Mouse (Mus musculus) neural tube, embryonic 14.5 days (tissue): ENCODE results near the gene E330017A01Rik. TPM values are rescaled to one million over a fixed set of nuclear protein-coding genes. Genes with fewer than 3 reads are reported as not detected.

Source experiments
- ATAC-seq: fragments of 200-750 bp; cut with Nextera tagmentation; 2 replicates; pipeline ENCODE4 v1.8.0; 2017; ENCODE audit warnings: low read depth, mild to moderate bottlenecking, moderate TSS enrichment, moderate library complexity
- H3K27ac ChIP-seq: fragments of 300-500 bp; sonication (generic); 2 replicates; pipeline ENCODE4 v1.5.1; 2014; ENCODE audit warnings: low read depth, mild to moderate bottlenecking, control low read depth, low read length, moderate library complexity, mixed read lengths
- H3K27me3 ChIP-seq: fragments of 300-500 bp; sonication (generic); 2 replicates; pipeline ENCODE4 v1.6.1; 2014; ENCODE audit warnings: low read length; ENCODE audit not compliant: control insufficient read depth, insufficient read depth
- H3K36me3 ChIP-seq: fragments of 300-500 bp; sonication (generic); 2 replicates; pipeline ENCODE4 v1.6.1; 2014; ENCODE audit warnings: low read length, mixed read lengths; ENCODE audit not compliant: control insufficient read depth, insufficient read depth
- H3K4me1 ChIP-seq: fragments of 300-500 bp; sonication (generic); 2 replicates; pipeline ENCODE4 v1.6.1; 2014; ENCODE audit warnings: low read length; ENCODE audit not compliant: control insufficient read depth, insufficient read depth
- H3K4me2 ChIP-seq: fragments of 300-500 bp; sonication (generic); 2 replicates; pipeline ENCODE4 v1.6.1; 2014; ENCODE audit warnings: mild to moderate bottlenecking, low read depth, low read length, control low read depth
- H3K4me3 ChIP-seq: fragments of 300-500 bp; sonication (generic); 2 replicates; pipeline ENCODE4 v1.5.1; 2014; ENCODE audit warnings: low read depth, low read length, control low read depth, mixed read lengths
- H3K9ac ChIP-seq: fragments of 300-500 bp; sonication (generic); replicated peaks from 2 replicates; pipeline ENCODE4 v1.6.1; 2014; ENCODE audit warnings: low read depth, mild to moderate bottlenecking, control low read depth, low read length, mixed read lengths
- H3K9me3 ChIP-seq: fragments of 300-500 bp; sonication (generic); 2 replicates; pipeline ENCODE4 v1.6.1; 2016; ENCODE audit warnings: low read length; ENCODE audit not compliant: control insufficient read depth
- WGBS: fragments of 180-500 bp; shearing (Covaris S2); extraction: QIAGEN DNeasy Blood & Tissue Kit; methylation state at CpG from one replicate; pipeline ENCODE4 v1.1.7; 2014; 5-methylcytosine and 5-hydroxymethylcytosine counted together
- polyA plus RNA-seq: library from polyadenylated mRNA; unstranded; fragments of >200 nt; fragmentation: Nextera tagmentation; extraction: Ambion mirVana; gene quantifications from 2 replicates; pipeline ENCODE4 v1.2.1, GENCODE M21; 2014

The E330017A01Rik gene
- polyA plus RNA-seq, 1 experiment from 2014 or later: not detected

DNA sequence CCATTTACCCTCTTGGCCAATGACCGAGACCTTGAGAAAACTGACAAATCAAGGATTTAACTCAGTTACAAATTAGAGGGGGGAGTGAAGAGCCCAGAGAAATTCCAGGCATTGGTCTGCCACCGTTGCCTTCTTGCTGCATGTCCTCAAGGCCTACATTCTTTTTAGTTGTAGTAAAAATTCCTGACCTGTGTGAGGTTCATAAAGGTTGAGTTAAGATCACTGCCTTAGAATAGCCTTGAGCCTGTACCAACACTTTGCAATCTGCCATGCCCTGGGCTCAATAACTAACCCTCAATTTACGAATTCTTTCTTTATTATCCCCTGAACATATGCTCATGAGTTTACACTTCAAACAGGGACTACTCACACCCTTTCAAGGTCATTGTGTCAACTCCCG is 15.4 kb downstream of the E330017A01Rik start:
- Histone ChIP-seq H3K27ac (no peak overlapping the region), H3K4me2 (no peak overlapping the region), H3K9me3 (no peaks in the 10 kb centered on the region), H3K36me3 (no peaks in the 10 kb centered on the region), H3K9ac (no peak overlapping the region), H3K4me3 (no peak overlapping the region), H3K4me1 (no peaks in the 10 kb centered on the region), H3K27me3 (no peaks in the 10 kb centered on the region)
- 69% methylated on average over 4 of the region's 4 CpGs for WGBS
- ATAC-seq: no peak

DNA sequence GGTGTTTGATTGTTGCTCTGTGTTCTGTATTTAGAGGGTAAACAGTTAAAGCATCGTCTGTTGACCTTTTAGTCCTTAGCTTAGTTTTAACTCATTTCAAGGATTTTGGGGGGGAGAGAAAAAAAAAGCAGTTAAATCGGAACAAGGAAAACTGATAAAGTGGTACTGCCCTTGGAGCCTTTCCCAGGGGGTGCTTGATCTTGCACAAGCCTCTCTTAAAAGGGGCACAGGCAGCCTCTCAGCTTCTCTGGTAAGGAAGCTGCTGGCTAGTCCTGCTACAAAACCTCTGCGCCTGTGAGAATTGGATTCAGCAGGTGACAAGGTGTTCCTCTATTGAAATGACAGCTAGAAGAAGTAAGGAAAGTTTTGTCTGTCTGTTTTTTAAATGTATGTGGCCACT is 16.2 kb downstream of the E330017A01Rik start:
- 89% methylated on average over 3 of the region's 3 CpGs for WGBS

DNA sequence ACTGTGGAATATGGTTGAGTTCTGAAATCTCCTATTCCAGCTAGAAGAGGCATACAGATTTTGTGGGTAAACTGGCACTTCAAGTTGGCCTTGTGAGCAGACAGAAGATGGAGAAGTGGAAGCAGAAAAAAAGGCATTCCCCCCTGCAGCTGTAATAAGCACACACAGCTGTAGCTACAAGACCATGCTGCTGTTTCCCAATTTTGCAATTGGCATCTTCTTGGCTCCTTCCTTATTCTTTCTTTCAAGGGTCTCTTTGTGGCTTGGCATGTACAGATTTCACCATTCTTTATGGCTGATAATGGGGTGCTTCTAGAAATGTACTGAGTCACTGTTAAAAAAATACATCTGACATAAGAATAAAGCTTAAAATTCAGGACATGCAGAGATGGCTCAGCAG is 21.2 kb downstream of the E330017A01Rik start:
- H3K9me3 ChIP-seq: no peaks in the 10 kb centered on the region
- H3K4me1 ChIP-seq: no peaks in the 10 kb centered on the region
- H3K27me3 ChIP-seq: no peaks in the 10 kb centered on the region
- no peak overlapping the region for H3K4me3 ChIP-seq
- no peaks in the 10 kb centered on the region for H3K36me3 ChIP-seq
- no peak overlapping the region for H3K9ac ChIP-seq
- ATAC-seq: no peak
- no peak overlapping the region for H3K27ac ChIP-seq
- no peak overlapping the region for H3K4me2 ChIP-seq

More for the DNA sequence above, 16.2 kb downstream of the E330017A01Rik start:
- Histone ChIP-seq H3K27me3 (no peaks in the 10 kb centered on the region), H3K9me3 (no peaks in the 10 kb centered on the region), H3K36me3 (no peaks in the 10 kb centered on the region), H3K4me1 (no peaks in the 10 kb centered on the region), H3K4me3 (no peak overlapping the region), H3K27ac (no peak overlapping the region), H3K9ac (no peak overlapping the region), H3K4me2 (no peak overlapping the region)
- ATAC-seq: no peak

DNA sequence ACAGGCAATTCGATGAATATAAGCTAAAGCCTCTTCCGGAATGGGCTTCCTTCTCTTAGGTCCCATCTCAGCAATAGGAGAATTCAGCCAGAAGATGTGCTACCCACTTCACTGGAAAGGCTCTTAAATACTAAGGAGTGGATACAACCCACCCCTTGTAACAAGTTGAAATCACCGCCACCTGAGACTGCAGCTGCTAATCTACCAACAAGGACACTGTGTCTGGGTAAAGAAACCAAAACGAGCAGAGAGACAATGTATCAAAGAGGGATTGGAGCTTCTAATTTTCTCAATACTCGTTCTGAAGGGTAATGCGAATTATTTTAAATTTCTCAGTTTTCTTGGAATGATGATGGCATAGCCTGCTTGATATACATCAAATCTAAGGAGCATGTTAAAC is 21.7 kb downstream of the E330017A01Rik start, which contains the start of gene Gm813:
Gene Gm813 (minus strand): TSS at position 101 of the 400 bp plus-strand sequence.
- no peaks in the 10 kb centered on the region for H3K36me3 ChIP-seq
- H3K9me3 ChIP-seq: no peaks in the 10 kb centered on the region

DNA sequence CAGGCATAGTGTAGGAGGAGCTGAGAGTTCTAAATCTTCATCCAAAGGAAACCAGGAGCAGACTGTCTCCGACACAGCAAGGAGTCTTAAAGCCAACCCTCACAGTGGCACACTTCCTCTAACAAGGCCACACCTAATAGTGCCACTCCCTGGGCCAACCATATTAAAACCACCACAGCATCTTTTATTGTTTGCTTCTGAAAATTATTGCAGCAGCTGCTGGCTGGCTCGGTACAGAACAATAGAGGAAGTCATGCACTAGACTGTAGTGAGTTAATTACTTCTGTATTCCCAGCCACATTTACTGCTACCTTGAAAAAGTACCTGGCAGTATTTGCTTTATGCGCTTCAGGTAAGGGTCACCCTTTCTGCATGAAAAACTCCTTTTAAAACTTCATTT is 25.6 kb downstream of the E330017A01Rik start:
- no peak overlapping the region for H3K4me3 ChIP-seq
- H3K4me2 ChIP-seq: no peak overlapping the region
- H3K4me1 ChIP-seq: no peaks in the 10 kb centered on the region
- no peak for ATAC-seq
- H3K9ac ChIP-seq: no peak overlapping the region
- H3K27me3 ChIP-seq: no peaks in the 10 kb centered on the region
- no peaks in the 10 kb centered on the region for H3K9me3 ChIP-seq
- no peaks in the 10 kb centered on the region for H3K36me3 ChIP-seq
- H3K27ac ChIP-seq: no peak overlapping the region
- WGBS: 66% methylated on average over 3 of the region's 3 CpGs

More for the DNA sequence above, 21.7 kb downstream of the E330017A01Rik start, which contains the start of gene Gm813:
- H3K27ac ChIP-seq: no peak within 1 kb of the TSS
- H3K4me2 ChIP-seq: no peak within 1 kb of the TSS
- no peak within 1 kb of the TSS for H3K4me3 ChIP-seq
- 92% methylated on average over 6 of the region's 6 CpGs for WGBS
- no peak for ATAC-seq
- no peaks in the 10 kb centered on the region for H3K4me1 ChIP-seq
- no peaks in the 10 kb centered on the region for H3K27me3 ChIP-seq
- no peak within 1 kb of the TSS for H3K9ac ChIP-seq

DNA sequence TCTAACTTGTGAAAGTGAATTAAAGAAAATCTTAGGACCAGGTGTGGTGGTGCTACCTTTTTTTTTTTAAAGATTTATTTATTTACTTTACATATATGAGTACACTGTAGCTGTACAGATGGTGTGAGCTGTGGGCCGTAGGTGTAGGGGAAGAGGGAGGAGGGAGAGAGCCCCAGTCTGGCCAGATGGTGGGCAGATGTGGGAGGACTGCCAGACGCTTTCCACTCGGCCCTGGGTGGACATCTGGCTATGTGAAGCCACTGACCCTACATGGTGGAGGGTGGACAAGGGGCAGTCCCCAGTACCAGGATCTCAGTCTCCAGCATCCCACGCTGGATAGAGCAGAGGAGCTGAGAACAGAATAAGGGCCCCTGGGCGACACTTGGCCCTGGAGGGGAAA is 31.4 kb downstream of the E330017A01Rik start:
- no peak overlapping the region for H3K4me3 ChIP-seq
- H3K9ac ChIP-seq: no peak overlapping the region
- H3K9me3 ChIP-seq: no peaks in the 10 kb centered on the region
- H3K36me3 ChIP-seq: no peaks in the 10 kb centered on the region
- H3K27me3 ChIP-seq: no peaks in the 10 kb centered on the region
- H3K27ac ChIP-seq: no peak overlapping the region
- H3K4me1 ChIP-seq: no peaks in the 10 kb centered on the region
- 76% methylated on average over 5 of the region's 5 CpGs for WGBS
- ATAC-seq: no peak
- H3K4me2 ChIP-seq: no peak overlapping the region

DNA sequence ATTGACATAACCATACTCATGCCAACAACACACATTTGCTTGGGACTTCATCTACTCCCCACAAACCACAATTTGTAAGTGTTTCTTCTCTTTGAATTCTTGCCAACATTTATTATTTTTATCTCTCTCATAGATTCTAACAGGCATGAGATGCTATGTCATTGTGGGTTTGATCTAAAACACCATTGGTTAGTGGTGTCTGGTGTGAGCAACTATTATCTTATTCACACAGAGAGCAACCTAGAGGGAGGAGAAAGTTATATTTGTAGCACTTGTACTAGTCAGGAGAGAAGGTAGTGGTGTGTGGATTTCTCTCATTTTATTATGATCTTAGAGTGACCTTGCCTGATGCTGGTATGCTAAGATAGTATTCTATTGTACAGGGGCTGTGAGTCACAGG is 33.9 kb downstream of the E330017A01Rik start:
- no peaks in the 10 kb centered on the region for H3K36me3 ChIP-seq
- H3K4me3 ChIP-seq: no peak overlapping the region
- H3K4me2 ChIP-seq: no peak overlapping the region
- ATAC-seq: no peak
- no peak overlapping the region for H3K27ac ChIP-seq
- no peaks in the 10 kb centered on the region for H3K27me3 ChIP-seq
- no peaks in the 10 kb centered on the region for H3K4me1 ChIP-seq
- no peaks in the 10 kb centered on the region for H3K9me3 ChIP-seq
- no peak overlapping the region for H3K9ac ChIP-seq

DNA sequence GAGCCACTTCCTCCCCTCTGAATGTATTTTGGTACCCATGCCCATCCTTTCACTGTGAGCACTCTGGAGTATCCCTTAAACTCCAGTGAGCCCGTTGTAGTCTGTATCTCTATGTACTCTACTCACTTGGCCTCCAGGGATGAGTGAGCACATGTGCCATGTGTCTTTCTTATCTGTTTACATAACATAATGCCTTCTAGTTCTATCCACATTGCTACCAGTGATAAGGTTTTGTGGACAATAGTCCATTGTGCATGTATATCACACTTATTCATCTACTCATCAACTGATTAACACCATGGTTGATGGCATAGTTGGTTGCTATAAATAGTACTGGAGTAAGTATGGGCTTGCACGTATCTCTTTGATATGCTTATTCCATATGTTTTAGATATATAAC is 34.7 kb downstream of the E330017A01Rik start:
- no peak overlapping the region for H3K9ac ChIP-seq
- no peak overlapping the region for H3K27ac ChIP-seq
- H3K4me1 ChIP-seq: no peaks in the 10 kb centered on the region
- H3K27me3 ChIP-seq: no peaks in the 10 kb centered on the region
- H3K9me3 ChIP-seq: no peaks in the 10 kb centered on the region
- H3K4me3 ChIP-seq: no peak overlapping the region
- no peak overlapping the region for H3K4me2 ChIP-seq
- no peak for ATAC-seq
- H3K36me3 ChIP-seq: no peaks in the 10 kb centered on the region
- WGBS: 87% methylated on average over 2 of the region's 2 CpGs

DNA sequence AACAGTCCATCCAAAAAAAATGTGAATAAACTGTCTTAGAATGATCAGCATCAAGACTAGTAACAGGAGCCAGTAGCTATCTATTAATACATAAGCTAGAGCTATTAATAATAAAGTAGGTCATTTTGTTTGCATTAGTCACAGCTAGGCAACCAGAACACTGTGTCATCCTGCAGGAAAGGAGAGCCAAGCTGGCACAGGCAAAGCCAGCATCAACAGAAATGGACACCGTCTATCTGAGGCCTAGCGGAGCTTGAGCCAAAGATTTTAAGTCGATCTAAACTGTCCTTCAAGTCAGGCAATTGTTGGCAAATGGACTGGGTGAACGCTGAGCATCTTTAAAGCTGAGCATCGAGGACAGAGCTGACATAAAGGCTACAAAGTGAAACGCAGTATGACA is 37.7 kb downstream of the E330017A01Rik start:
- 93% methylated on average over 6 of the region's 6 CpGs for WGBS
- Histone ChIP-seq H3K4me1 (no peaks in the 10 kb centered on the region), H3K4me2 (no peak overlapping the region), H3K4me3 (no peak overlapping the region), H3K27me3 (no peaks in the 10 kb centered on the region), H3K9me3 (no peaks in the 10 kb centered on the region), H3K36me3 (no peaks in the 10 kb centered on the region), H3K9ac (no peak overlapping the region), H3K27ac (no peak overlapping the region)
- ATAC-seq: no peak

DNA sequence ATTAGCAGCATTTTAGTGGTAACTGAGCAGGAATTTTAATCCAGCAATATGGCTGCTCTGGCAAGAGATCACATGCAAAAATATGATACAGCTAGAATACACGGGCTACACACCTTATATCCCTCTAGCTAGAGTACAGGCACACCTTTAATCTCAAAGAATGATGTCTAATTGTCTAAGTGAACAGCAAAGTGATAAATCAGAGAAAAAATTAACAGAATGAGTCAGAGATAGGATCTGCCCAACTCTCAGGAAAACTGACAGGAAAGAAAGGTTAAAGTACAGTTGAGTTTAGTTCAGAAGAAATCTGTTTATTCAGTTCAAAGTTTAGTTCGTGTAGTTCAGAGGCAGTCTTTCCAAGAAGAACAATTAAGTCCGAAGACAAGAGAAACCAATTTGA is 47.2 kb downstream of the E330017A01Rik start:
- Histone ChIP-seq H3K27me3 (no peaks in the 10 kb centered on the region), H3K4me2 (no peak overlapping the region), H3K4me3 (no peak overlapping the region)

More for the DNA sequence above, 47.2 kb downstream of the E330017A01Rik start:
- no peaks in the 10 kb centered on the region for H3K4me1 ChIP-seq
- no peak overlapping the region for H3K9ac ChIP-seq
- no peak for ATAC-seq
- H3K9me3 ChIP-seq: no peaks in the 10 kb centered on the region
- WGBS: 84% methylated on average over 3 of the region's 3 CpGs
- H3K36me3 ChIP-seq: no peaks in the 10 kb centered on the region
- H3K27ac ChIP-seq: no peak overlapping the region
